Mouse (Mus musculus): ENCODE data around the gene Tmco5b.

Tmco5b gene

GRCm38 (mm10) chr2:113285432-113285831, at the start of gene Tmco5b:
Gene Tmco5b (plus strand): TSS chr2:113285732.
- DNase-seq (ENCODE audit: low read depth, low spot score) = no peak

- DNase-seq (ENCODE audit: low read depth, low spot score) = no peak
Observed at GRCm38 (mm10) chr2:113236993-113237392, 48.5 kb upstream of the Tmco5b start.

GRCm38 (mm10) chr2:113238871-113239270, 46.7 kb upstream of the Tmco5b start:
- no peak for DNase-seq (ENCODE audit: low read depth, low spot score)

GRCm38 (mm10) chr2:113302349-113303239, 17.1 kb downstream of the Tmco5b start:
- peak; percentile 81 for DNase-seq (ENCODE audit: low read depth, low spot score)

- DNase-seq (ENCODE audit: low read depth, low spot score) = peak; percentile 42
Observed at GRCm38 (mm10) chr2:113303240-113303538, 17.7 kb downstream of the Tmco5b start.

- DNase-seq (ENCODE audit: low read depth, low spot score) = peak; percentile 83
Observed at GRCm38 (mm10) chr2:113305339-113305738, 19.8 kb downstream of the Tmco5b start.

- no peak for DNase-seq (ENCODE audit: low read depth, low spot score)
Observed at GRCm38 (mm10) chr2:113311211-113311610, 25.7 kb downstream of the Tmco5b start.

GRCm38 (mm10) chr2:113323016-113323415, 37.5 kb downstream of the Tmco5b start:
- peak; percentile 84 for DNase-seq (ENCODE audit: low read depth, low spot score)

GRCm38 (mm10) chr2:113333799-113334541, 48.4 kb downstream of the Tmco5b start:
- no peak for DNase-seq (ENCODE audit: low read depth, low spot score)

GRCm38 (mm10) chr2:113335561-113336294, 50.2 kb downstream of the Tmco5b start:
- no peak for DNase-seq (ENCODE audit: low read depth, low spot score)

- no peak for DNase-seq (ENCODE audit: low read depth, low spot score)
Observed at GRCm38 (mm10) chr2:113344536-113344935, 59.0 kb downstream of the Tmco5b start.

Measured in 3T3-L1 (cell line).